Mouse (Mus musculus): Measurements from ENCODE around the gene Plekha7. TPM values are rescaled to one million over a fixed set of nuclear protein-coding genes. Genes with fewer than 3 reads are reported as not detected.
A peak's percentile ranks its signal among the peaks of the same experiment; 100 is the strongest.

Plekha7 gene
- polyA plus RNA-seq, 1 experiment from 2014 or later: 7.2 TPM

DNA sequence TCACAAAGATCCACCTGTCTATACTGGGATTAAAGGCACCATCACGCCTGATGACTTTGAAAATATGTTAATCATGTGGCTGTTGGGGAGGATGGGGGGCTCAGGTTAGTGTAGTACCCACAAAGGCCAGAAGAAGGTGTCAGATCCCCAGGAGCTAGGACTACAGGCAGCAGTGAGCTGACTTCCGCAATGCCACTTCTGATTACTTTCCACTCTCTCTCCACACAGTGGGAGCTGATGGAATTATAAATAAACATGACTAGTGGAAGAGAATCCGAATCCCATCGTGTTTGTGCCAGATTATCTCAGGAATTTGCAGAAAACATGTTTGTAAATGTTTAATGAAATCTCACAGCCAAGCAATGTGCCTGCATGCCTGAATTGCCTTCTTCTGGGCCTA, 46.1 kb downstream of the Plekha7 start:
- peaks cover 14% of the 10 kb centered on the region for H3K4me1 ChIP-seq (ENCODE audit: control insufficient read depth, insufficient read depth, low read length)
- H3K9ac ChIP-seq (ENCODE audit: low read depth, low read length): no peak overlapping the region
- no peak for ATAC-seq (ENCODE audit: low FRiP score, low TSS enrichment)
- 51% methylated on average over 4 of the region's 4 CpGs for WGBS
- H3K4me3 ChIP-seq (ENCODE audit: low read length): no peak overlapping the region
- H3K4me2 ChIP-seq (replicated peaks; ENCODE audit: low read depth, low read length): no peak overlapping the region
- no peaks in the 10 kb centered on the region for H3K9me3 ChIP-seq (ENCODE audit: control insufficient read depth, low read length)
- H3K36me3 ChIP-seq (ENCODE audit: control insufficient read depth, insufficient read depth, low read length): no peaks in the 10 kb centered on the region
- H3K27me3 ChIP-seq (ENCODE audit: control insufficient read depth, insufficient read depth, low read length): no peaks in the 10 kb centered on the region
- no peak overlapping the region for H3K27ac ChIP-seq (ENCODE audit: low read depth, low read length)

DNA sequence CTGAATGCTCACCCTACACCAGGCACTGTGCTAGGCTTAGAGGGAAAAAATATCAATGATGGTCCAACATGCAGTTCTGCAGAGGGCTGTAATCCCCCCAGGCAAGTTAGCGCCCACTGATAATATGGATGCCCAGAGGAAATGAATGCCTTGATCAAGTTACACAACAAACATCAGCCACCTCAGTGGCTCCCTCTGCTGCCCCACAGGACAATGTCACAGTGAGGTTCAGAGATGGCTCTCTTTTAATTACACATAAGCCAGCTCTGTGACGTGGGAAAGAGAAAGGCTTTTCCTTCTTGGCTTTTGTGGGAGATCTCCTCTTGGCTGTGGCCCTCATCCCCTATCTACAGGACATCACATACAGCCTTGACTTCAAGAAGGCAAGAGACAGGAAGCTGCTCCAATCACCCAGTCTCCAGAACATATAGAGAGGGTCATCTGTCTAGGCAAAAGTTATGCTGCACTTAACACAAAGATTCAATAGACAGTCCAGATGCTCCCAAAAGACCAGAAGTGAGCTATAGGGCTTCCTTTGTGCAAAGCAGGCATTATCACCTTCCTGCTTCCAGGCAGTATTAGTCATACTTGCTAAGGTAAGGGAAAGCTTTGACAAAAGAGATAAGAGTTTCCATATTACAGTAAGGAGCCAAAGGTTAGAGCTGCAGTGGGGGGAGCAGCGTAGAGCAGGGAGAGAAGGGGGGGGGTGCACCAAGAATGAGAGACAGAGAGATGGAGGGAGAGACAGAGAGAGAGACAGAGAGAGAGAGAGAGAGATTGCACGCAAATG, 47.2 kb downstream of the Plekha7 start:
- Histone ChIP-seq H3K27me3 (ENCODE audit: control insufficient read depth, insufficient read depth, low read length) (no peaks in the 10 kb centered on the region), H3K4me1 (ENCODE audit: control insufficient read depth, insufficient read depth, low read length) (peaks cover 14% of the 10 kb centered on the region; the same call in 1 of the 2 replicates), H3K9ac (ENCODE audit: low read depth, low read length) (no peak overlapping the region), H3K9me3 (ENCODE audit: control insufficient read depth, low read length) (no peaks in the 10 kb centered on the region), H3K36me3 (ENCODE audit: control insufficient read depth, insufficient read depth, low read length) (no peaks in the 10 kb centered on the region), H3K27ac (ENCODE audit: low read depth, low read length) (no peak overlapping the region), H3K4me2 (replicated peaks; ENCODE audit: low read depth, low read length) (no peak overlapping the region), H3K4me3 (ENCODE audit: low read length) (no peak overlapping the region)
- ATAC-seq (ENCODE audit: low FRiP score, low TSS enrichment): no peak
- 63% methylated on average over 4 of the region's 4 CpGs for WGBS

DNA sequence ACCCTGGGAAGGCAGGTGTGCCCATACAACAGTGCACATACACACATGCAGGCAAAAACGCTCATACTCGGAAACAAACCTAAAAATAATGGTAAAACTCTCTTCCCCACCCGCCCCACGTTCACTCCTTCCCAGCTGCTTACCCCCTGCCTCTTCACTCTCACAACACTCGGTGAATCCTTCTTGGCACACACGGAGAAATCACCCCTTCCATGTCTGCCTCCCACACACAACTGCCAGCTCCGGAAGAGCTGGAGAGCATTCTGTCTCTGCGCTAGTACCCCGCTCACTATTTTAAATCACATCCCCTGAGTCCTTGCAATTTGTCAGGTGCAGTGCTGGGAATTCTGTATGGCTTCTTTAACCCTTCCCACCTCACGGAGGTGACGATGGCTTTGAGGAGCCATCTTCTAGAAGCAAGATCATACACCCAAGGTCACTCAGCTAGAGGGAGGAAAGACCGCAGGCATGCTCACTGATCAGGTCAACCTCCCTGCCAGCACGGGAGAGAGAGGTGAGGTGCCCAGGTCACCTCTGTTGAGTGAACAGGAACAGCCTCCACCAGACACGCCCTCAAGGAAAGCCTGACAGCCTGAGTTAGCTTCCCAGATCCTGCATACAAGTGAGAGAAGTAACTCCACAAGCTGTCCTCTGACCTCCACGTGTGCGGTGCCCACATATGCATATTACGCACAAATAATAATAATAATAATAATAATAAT, 49.6 kb downstream of the Plekha7 start:
- ATAC-seq (ENCODE audit: low FRiP score, low TSS enrichment): 0 out of 2 replicates have a peak, but pooled peaks have one; percentile 36
- Histone ChIP-seq H3K4me1 (ENCODE audit: control insufficient read depth, insufficient read depth, low read length) (peaks cover 10% of the 10 kb centered on the region; the same call in 1 of the 2 replicates), H3K36me3 (ENCODE audit: control insufficient read depth, insufficient read depth, low read length) (no peaks in the 10 kb centered on the region), H3K4me3 (ENCODE audit: low read length) (no peak overlapping the region), H3K9ac (ENCODE audit: low read depth, low read length) (no peak overlapping the region), H3K27me3 (ENCODE audit: control insufficient read depth, insufficient read depth, low read length) (no peaks in the 10 kb centered on the region), H3K4me2 (replicated peaks; ENCODE audit: low read depth, low read length) (no peak overlapping the region), H3K9me3 (ENCODE audit: control insufficient read depth, low read length) (no peaks in the 10 kb centered on the region), H3K27ac (ENCODE audit: low read depth, low read length) (no peak overlapping the region)
- WGBS: 56% methylated on average over 17 of the region's 17 CpGs

DNA sequence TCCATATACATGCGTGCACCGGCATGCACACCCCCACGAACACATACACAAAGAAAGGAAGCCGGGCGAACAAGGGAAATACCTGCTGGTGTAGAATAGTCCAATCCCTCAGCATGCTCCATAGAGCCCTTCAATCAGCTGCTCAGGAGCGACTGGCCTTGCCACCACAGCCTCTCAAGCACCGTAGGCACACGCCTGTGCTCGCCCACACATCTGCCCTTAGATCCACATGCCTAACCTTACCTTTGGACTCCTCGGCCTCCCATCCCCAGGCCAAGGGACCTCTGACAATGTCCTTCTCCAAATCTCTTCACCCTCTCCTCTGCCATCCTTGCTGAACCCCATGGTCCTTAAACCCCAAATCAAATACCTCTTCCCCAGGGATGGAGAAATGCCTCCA, 50.2 kb downstream of the Plekha7 start:
- H3K4me2 ChIP-seq (replicated peaks; ENCODE audit: low read depth, low read length): no peak overlapping the region
- no peak overlapping the region for H3K27ac ChIP-seq (ENCODE audit: low read depth, low read length)
- H3K9ac ChIP-seq (ENCODE audit: low read depth, low read length): no peak overlapping the region
- H3K4me3 ChIP-seq (ENCODE audit: low read length): no peak overlapping the region
- no peak for ATAC-seq (ENCODE audit: low FRiP score, low TSS enrichment)
- no peaks in the 10 kb centered on the region for H3K27me3 ChIP-seq (ENCODE audit: control insufficient read depth, insufficient read depth, low read length)
- peaks cover 8% of the 10 kb centered on the region; the same call in 1 of the 2 replicates for H3K4me1 ChIP-seq (ENCODE audit: control insufficient read depth, insufficient read depth, low read length)
- no peaks in the 10 kb centered on the region for H3K36me3 ChIP-seq (ENCODE audit: control insufficient read depth, insufficient read depth, low read length)
- 89% methylated on average over 10 of the region's 10 CpGs for WGBS
- H3K9me3 ChIP-seq (ENCODE audit: control insufficient read depth, low read length): no peaks in the 10 kb centered on the region

DNA sequence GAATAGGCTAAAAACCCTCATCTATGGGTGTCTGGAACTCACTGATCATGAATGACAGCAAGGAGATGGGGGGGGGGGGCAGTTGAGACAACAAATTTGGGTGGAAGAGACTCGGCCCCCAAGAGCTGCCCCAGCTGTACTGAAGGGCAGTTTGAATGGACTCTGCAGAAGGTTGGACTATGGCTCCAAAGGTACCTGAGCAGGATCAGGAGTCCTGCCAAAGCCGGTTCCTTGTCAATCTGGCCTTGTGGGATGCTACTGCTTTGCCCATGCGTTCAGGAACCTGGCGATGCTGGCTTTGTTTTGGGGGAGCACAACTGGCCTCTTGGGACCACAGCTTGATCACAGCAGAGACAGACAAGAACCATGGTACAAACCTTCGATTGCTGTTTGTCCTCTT, 52.5 kb downstream of the Plekha7 start:
- Histone ChIP-seq H3K9ac (ENCODE audit: low read depth, low read length) (no peak overlapping the region), H3K9me3 (ENCODE audit: control insufficient read depth, low read length) (no peaks in the 10 kb centered on the region), H3K4me1 (ENCODE audit: control insufficient read depth, insufficient read depth, low read length) (0 out of 2 replicates have a peak, but pooled peaks cover 3% of the 10 kb centered on the region), H3K27ac (ENCODE audit: low read depth, low read length) (no peak overlapping the region), H3K27me3 (ENCODE audit: control insufficient read depth, insufficient read depth, low read length) (no peaks in the 10 kb centered on the region), H3K36me3 (ENCODE audit: control insufficient read depth, insufficient read depth, low read length) (no peaks in the 10 kb centered on the region), H3K4me3 (ENCODE audit: low read length) (no peak overlapping the region), H3K4me2 (replicated peaks; ENCODE audit: low read depth, low read length) (no peak overlapping the region)
- ATAC-seq (ENCODE audit: low FRiP score, low TSS enrichment): no peak
- WGBS: 86% methylated on average over 5 of the region's 5 CpGs

DNA sequence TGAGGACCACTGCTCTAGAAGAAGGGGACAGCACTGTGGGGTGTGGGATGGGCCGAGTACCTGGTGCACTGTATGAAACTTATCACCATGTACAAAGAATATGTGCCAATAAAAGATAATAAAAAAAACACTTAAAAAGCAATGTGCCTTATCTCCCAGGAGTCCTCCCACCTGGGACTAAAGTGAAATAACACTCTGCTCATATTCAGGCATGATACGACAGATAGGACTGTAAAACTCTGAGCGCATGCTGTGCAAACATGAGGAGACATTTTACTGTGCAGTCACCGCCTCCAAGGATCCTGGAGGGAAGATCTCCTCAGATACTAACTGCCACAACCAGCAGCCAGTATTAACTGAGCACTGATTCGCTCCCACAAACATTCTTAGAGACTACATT, 53.5 kb downstream of the Plekha7 start:
- no peaks in the 10 kb centered on the region for H3K27me3 ChIP-seq (ENCODE audit: control insufficient read depth, insufficient read depth, low read length)
- H3K4me3 ChIP-seq (ENCODE audit: low read length): no peak overlapping the region
- no peak overlapping the region for H3K27ac ChIP-seq (ENCODE audit: low read depth, low read length)
- H3K36me3 ChIP-seq (ENCODE audit: control insufficient read depth, insufficient read depth, low read length): no peaks in the 10 kb centered on the region
- H3K4me1 ChIP-seq (ENCODE audit: control insufficient read depth, insufficient read depth, low read length): 0 out of 2 replicates have a peak, but pooled peaks cover 3% of the 10 kb centered on the region
- no peak overlapping the region for H3K9ac ChIP-seq (ENCODE audit: low read depth, low read length)
- no peaks in the 10 kb centered on the region for H3K9me3 ChIP-seq (ENCODE audit: control insufficient read depth, low read length)
- no peak for ATAC-seq (ENCODE audit: low FRiP score, low TSS enrichment)
- WGBS: 93% methylated on average over 5 of the region's 5 CpGs
- no peak overlapping the region for H3K4me2 ChIP-seq (replicated peaks; ENCODE audit: low read depth, low read length)

DNA sequence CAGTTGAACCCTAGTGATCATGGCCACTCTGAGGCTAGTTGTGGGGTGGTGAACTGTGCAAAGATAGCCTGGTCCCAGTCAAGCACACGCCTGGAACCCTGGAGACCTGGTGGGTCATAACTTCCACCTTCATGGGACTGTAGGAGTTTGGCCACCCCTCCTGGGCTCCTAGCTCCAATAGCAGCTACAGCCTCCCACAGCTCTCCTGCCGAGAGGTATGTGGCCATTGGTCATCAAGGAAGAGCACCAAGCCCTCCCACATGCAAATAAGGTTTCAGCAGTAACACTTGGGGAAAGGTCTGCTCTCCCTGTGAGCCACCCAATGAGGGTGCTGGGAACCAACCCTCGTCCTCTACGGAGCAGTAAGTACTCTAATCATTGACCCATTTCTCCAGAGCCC, 55.7 kb downstream of the Plekha7 start:
- Histone ChIP-seq H3K4me1 (ENCODE audit: control insufficient read depth, insufficient read depth, low read length) (no peaks in the 10 kb centered on the region), H3K9me3 (ENCODE audit: control insufficient read depth, low read length) (no peaks in the 10 kb centered on the region), H3K4me2 (replicated peaks; ENCODE audit: low read depth, low read length) (no peak overlapping the region), H3K36me3 (ENCODE audit: control insufficient read depth, insufficient read depth, low read length) (no peaks in the 10 kb centered on the region), H3K9ac (ENCODE audit: low read depth, low read length) (no peak overlapping the region), H3K4me3 (ENCODE audit: low read length) (no peak overlapping the region), H3K27ac (ENCODE audit: low read depth, low read length) (no peak overlapping the region), H3K27me3 (ENCODE audit: control insufficient read depth, insufficient read depth, low read length) (no peaks in the 10 kb centered on the region)
- ATAC-seq (ENCODE audit: low FRiP score, low TSS enrichment): no peak
- WGBS: 70% methylated on average over 4 of the region's 4 CpGs

DNA sequence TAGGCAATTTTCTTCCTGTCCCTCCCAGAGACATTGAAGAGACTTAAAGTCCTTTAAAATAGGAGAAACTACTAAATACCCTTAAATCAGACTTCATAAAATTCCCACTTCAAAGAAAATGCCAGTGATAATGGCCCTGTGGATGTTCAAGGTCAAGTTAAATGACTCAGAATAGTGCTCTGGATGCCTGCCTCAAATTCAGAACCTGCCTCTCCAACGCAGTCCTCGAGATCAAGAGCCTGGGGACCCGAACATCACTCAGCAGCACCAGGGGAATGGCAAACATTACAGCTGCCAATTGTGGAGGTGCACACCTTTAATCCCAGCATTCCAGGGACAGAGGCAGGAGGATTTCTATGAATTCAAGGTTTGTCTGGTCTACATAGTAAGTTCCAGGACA, 56.7 kb downstream of the Plekha7 start:
- H3K4me3 ChIP-seq (ENCODE audit: low read length): no peak overlapping the region
- no peaks in the 10 kb centered on the region for H3K36me3 ChIP-seq (ENCODE audit: control insufficient read depth, insufficient read depth, low read length)
- ATAC-seq (ENCODE audit: low FRiP score, low TSS enrichment): no peak
- H3K9ac ChIP-seq (ENCODE audit: low read depth, low read length): no peak overlapping the region
- H3K27me3 ChIP-seq (ENCODE audit: control insufficient read depth, insufficient read depth, low read length): no peaks in the 10 kb centered on the region
- H3K4me2 ChIP-seq (replicated peaks; ENCODE audit: low read depth, low read length): no peak overlapping the region
- H3K4me1 ChIP-seq (ENCODE audit: control insufficient read depth, insufficient read depth, low read length): peaks cover 8% of the 10 kb centered on the region
- no peak overlapping the region for H3K27ac ChIP-seq (ENCODE audit: low read depth, low read length)
- 72% methylated on average over 3 of the region's 3 CpGs for WGBS
- H3K9me3 ChIP-seq (ENCODE audit: control insufficient read depth, low read length): no peaks in the 10 kb centered on the region

DNA sequence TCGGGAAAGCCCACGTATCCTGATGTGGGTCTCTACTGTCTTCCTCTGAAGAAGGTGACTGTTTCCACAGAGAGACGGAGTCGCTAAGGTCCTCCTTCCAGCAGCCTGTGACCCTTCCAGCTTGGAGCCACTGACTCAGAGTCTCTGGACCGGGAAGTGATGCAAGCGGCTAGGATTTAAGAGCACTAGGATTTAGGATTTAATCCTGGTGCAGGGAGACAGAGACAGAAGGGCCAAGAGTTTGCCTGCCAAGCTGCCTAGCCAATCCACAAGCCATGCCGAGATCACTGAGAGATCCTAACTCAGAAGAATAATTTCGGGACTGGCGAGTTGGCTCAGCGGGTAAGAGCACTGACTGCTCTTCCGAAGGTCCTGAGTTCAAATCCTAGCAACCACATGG, 59.6 kb downstream of the Plekha7 start:
- Histone ChIP-seq H3K9ac (ENCODE audit: low read depth, low read length) (no peak overlapping the region), H3K27ac (ENCODE audit: low read depth, low read length) (no peak overlapping the region), H3K4me2 (replicated peaks; ENCODE audit: low read depth, low read length) (no peak overlapping the region), H3K4me3 (ENCODE audit: low read length) (no peak overlapping the region), H3K4me1 (ENCODE audit: control insufficient read depth, insufficient read depth, low read length) (peaks cover 11% of the 10 kb centered on the region), H3K9me3 (ENCODE audit: control insufficient read depth, low read length) (no peaks in the 10 kb centered on the region), H3K36me3 (ENCODE audit: control insufficient read depth, insufficient read depth, low read length) (no peaks in the 10 kb centered on the region), H3K27me3 (ENCODE audit: control insufficient read depth, insufficient read depth, low read length) (no peaks in the 10 kb centered on the region)
- WGBS: 93% methylated on average over 11 of the region's 11 CpGs
- no peak for ATAC-seq (ENCODE audit: low FRiP score, low TSS enrichment)
